Mouse (Mus musculus) left cerebral cortex, adult 9 months (tissue): ENCODE results near the gene Clybl.
A peak's percentile ranks its signal among the peaks of the same experiment; 100 is the strongest.

Experiments
- DNase-seq, 2 experiments: peaks; one replicate each; pipeline ENCODE4 v3.0.0; 2022; ENCODE audit warnings: low spot score in 2 of 2

The Clybl gene

DNA sequence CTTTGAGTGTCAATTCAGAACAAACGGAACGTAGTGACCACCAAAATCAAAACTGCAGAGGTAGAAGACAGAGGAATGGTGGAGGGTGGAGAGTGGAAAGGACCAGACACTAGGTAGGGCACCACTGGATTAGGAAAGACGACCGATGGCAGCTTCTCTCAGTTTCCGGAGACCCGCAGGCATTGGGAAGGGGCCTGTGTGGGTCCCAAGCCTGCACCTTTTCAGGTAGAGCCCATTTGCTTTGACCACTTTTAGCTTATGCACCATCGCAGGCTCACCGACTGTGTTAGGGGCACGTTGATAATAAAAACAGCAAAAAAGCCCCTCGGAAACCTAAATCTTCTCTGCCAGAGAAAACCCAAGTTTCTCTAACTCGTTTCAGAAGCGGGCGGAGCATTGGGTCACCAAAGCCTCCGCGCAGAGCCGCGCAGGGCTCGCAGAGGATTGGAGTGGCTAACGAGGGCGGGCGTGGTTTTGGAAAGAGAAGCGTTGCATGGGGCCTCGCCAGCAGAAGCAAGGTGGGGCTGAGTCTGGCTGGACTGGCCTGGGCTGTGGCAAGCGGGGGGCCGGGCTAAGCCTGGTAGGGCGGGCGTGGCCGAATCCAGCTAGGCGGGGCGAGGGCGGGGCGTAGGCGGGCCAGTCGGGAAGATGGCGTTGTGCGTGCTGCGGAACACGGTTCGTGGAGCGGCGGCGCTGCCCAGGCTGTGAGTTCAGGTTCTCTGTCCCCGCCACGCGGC, at the start of gene Clybl:
TSS of gene Clybl (plus strand) at position 627 of the 737 bp plus-strand sequence.
- DNase-seq: peak; percentile 69 to 92

DNA sequence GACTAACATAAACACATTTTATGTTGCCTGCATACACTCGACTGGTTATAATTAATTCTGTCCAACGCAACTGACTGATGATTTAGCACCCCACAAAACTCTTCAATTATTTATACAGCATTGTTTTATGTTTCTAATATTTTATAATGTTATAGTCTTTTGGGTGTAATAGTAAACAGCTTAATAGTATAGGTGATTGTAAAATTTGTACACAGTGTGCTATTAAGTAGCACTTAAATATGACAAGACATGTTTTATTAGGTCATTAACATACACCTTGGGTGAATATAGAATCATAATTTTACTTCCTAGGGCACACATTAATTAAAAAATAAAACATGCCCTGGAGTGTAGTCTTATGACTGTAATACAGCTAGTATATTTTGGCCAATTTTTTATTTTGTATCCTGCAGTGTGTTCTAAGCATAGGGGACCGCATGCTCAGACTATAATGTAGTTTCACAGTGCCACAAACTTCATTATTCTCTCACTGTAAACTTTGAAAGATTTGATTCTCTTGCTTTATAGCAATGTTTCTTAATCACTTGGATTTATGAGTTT, 45.1 kb upstream of the Clybl start:
- no peak for DNase-seq

DNA sequence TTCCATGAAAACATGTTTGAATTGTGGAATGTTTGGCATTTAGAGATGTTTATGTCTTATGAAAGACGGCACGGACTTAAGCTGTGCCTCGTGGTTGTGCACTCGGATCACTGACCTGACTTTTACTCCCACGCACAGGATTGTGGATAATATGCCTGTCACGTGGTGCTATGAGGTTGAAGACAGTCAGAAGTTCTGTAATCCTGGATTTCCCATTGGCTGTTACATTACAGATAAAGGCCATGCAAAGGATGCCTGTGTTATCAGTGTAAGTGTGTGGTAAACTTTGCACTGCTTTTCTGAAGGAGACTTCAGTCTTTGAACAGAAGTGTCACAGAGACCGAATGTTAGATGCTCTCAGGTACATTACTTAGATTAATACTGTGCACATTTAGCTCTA, 44.3 kb upstream of the Clybl start:
- DNase-seq: no peak

DNA sequence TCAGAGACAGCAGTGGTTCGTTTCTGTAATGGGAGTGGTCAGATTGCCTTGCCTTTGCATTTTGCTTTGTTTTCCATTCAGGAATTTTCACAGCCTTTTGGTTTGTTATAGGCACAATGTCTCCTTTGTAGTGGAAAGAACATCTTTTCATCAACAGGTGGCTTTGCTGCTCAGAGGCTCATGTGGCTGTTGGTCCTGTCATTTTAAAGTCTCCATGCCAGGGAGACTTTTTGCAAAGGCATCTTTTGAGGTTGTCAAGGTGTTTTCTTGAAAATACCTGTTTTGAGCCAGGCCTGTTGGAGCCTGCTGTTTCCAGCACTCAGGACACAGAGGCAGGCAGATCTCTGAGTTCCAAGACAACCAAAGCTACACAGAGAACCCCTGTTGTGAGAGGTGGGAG, 41.4 kb upstream of the Clybl start:
- no peak for DNase-seq

DNA sequence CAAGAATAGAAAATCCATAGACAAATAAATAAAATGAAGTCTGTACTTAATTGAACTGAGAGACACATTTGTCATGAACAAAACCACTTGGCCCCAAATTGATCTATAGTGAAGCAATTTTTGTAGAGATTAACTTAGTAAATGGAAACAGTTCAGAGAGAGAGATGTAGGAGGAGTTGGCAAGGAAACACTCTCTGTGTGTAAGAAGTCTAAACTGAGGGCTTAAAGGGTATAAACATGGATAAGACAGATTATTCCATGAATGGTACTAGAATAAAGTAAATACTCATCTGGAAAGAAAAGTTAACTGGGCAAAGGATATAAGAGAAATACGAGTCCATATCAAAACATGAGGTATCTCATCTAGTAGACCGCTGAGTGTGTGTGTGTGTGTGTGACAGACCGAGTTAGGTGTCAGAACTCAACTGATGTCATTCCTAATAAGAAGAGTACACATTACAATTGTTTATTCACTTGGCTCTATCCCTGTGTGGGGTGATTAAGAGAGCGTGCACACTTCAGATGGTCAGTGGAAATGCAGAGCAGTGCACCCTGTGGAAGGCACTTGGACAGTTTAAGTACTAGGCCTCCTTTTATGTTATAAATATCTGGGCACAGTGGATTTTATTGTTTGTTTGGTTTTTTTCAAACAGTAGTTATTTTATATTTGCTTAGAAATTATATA, 37.8 kb upstream of the Clybl start:
- no peak for DNase-seq

DNA sequence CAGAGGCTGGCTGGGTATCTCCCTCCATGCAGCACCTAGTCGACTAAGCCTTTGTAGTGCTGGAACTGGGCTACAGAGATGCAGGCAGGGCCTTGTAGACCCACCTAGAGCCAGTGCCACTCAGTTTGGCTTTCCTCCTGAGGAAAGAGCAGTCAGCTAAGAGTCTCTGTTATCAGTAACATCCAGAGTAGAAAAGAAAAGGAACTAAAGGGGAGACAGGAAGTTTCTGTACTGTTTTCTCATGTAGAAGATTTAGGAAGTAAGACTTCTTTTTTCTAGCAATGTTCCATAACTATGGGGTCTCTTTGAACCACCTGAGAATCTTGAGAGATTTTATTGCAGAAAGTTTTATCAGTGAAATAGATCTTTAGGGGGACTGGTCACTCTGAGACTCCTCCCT, 36.1 kb upstream of the Clybl start:
- DNase-seq: no peak

DNA sequence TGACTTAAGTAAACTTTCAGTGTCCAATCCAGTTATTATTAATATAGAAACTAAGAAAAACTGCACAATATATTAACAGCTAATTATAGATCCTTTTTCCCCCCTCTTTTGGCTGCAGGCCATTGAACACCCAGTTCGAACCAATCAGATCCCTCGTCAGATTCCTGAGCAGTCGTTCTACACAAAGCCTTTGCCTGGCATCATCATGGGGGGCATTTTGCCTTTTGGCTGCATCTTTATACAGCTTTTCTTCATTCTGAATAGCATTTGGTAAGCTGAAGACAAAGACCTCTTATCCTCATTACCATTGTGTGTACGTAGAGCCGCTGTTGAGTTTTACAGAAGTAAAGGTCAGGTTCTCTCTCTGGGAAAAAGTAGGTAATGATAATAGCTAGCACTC, 30.9 kb upstream of the Clybl start:
- DNase-seq: no peak

DNA sequence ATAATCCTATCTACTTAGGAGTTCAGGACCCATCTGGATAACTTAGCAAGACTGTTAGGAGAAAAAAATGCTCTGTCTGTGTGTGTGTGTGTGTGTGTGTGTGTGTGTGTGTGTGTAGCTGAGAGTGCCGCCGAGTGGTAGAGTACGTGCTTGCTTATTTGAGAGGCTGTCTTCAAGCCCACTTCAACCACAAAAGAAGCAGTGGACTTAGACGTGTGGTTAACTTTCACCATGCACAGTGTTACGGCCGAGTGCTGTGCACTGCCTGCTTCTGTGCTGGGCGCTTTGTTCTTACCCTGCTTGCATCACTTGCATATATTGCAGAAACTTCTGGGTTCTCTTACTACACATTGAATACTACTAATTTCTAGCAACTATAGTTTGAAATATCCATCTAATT, 23.8 kb upstream of the Clybl start:
- DNase-seq: no peak

DNA sequence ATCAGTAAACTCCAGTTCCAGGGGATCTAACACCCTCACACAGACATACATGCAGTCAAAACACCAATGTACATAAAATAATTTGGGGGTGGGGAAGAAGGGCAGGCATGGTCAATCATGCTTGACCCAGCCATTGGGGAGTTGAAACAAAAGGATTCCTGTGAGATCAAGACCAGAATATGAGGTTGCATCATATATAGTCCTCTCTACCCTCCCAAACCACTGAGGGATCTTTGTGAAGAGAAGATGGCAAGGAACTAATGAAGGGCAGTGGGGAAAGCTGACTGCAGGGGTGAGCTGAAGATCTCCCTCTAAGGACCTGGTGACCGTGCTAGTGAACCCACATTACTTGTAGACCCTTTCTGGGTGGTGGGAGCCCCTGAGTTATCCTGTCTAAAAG, 20.6 kb upstream of the Clybl start:
- no peak for DNase-seq

DNA sequence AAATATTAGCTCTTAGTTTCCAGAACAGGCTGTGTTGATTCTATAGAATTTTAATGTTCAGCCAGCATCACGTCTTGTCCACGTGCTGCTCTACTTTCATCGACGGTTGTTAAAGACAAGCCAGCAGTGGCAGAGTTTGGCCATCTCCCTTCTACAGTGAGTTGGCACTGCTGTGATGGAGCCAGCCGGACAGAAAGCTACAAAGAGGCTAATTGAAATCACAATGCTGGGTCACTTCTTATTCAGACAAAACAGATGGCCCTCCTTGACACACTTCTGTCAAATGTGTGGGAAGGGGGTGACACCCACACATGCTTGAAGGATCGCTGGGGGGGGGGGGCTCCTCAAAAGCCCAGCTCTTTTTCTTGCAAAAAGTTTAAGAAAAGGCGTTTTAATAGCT, 12.6 kb upstream of the Clybl start:
- DNase-seq: no peak

DNA sequence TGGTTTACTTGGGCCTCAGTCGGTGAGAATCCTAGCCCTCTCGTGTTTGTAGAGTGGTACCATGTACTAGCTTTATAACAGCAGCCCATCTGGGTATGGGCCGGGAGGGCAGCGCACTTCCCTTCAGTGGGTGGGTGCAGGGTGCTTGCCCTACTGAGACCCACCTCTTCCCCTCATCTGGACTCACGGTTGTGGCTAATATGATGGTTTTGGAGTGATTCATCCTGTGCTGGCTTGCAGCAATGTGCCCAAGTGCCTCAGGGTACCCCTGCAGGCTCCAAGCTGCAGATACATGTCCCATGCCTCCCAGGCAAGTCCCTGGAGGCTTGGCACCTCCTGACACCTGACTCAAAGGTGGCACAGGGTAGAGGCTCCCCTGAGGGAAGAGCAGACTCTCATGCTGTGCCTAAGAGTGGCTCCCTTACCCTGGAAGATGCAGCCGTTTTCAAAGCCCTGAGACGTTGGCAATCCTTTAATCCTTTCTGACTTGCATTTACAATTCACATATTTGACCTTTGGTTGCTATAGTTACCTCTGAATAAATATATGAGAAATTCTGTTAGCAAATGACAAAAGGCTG, 11.2 kb upstream of the Clybl start:
- DNase-seq: no peak

DNA sequence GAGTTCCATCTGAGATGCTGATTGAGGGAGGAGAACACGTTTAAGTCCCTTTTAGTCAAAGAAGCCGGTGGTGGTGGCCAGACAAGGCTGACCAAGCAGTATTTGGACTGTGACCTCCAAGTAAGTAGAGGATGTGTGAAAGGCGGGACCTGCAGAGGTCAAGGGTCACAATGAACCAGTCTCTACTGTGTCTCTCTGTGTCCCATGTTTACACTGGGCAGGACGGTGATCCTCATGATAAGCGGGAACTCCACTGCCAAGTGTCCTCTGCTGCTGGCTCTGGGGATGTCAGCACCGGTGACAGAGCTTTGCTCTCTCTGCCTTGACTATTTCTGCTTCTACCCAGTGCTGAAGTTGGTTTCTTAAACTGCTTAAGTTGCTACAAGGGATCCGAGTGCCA, 10.5 kb upstream of the Clybl start:
- no peak for DNase-seq

DNA sequence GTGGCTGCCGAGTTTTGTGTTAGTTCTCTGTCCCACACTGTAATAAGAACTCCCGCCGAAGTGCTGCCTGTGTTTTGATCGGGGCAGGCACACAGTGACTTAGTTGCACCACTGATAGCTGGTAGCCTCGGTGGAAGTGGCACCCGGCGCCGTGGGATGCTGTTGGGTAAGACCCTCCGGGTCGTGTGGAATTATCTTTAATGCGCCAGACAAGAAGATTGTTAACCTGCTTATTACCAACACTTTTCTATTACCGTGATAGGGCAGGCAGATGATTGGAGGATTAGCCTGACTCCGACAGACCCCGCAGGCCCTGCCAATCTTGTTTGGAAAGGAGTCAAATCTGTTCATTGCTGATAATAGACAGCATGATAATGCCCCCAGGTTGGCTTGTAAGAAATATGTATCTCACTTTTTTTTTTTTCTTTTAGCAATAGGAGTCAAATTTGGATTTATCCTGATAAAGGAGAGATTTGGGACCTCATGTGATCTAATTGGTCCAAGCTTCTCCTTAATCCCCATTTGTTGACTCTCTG, 5.2 kb upstream of the Clybl start:
- DNase-seq: no peak

DNA sequence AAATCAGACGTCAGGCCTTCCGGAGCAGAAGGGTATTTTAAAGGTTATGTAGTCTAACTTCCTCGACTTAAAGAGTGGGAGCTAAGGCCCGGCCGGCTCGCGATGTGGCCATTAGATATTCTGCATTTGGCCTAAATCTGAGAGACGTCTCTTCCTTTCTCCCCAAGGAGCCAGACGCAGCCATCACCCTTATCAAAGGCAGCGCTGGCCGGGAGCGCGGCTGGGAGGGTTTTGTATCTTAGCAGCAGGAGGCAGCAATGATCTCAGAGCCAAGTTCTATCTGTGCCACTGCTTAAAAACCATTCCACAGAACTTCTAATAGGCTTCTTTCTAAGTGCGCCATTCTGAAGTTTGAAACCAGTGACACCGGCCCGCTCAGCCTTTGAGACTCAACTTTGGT, 2.2 kb upstream of the Clybl start:
- DNase-seq: no peak

DNA sequence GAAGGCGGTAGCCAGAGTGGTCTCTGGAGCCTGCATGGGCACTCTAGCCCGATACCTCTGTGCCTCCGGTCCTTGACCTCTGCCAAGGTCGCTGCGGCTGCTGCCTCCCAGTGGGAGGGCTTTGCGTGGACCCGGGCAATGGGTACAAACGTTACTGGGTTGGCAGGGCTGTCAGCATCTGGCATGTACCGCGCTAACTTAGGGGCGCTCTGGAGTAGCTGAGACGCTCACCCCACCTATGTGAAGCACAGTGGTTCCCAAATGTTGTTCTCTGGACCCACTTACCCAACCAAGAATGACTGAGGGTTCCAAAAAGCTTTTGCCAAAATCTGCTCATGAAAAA, 282 bp downstream of the Clybl start:
- no peak for DNase-seq

DNA sequence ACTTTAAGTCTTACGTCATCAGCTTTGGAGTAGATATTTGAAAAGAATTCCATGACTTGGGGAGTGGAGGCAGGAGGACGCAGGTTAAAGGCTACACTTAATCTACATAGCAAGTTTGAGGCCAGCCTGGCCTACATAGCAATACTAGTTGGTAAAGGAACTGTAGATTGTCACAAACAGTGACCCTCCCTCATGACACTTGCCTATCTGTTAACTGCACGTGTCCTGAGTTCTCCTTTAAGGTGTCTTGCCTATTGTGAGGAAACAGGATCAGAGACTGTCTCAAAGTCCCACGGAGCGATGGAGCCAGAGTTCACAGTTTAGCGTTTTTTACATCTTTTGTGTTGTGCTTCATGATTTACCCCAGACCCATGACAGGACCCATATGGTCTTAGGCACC, 716 bp downstream of the Clybl start:
- no peak for DNase-seq

DNA sequence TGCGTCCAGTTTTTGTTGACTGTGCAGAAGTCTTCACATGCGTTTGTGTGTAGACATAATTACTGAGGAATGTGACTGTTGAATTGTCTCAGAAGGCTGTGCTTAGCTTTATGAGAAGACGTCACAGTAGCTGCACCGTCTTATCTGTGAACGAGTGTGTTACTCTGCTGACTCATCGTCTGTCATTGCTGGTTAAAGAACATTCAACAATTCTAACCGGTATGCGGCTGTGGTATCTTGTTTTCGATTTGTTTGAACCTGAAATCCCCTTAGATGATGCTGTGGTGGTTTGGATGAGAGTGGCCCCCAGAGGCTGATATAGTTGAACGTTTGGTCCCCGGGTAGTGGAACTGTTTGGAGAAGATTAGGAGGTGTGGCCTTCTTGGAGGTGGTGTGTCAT, 2.5 kb downstream of the Clybl start:
- no peak for DNase-seq

DNA sequence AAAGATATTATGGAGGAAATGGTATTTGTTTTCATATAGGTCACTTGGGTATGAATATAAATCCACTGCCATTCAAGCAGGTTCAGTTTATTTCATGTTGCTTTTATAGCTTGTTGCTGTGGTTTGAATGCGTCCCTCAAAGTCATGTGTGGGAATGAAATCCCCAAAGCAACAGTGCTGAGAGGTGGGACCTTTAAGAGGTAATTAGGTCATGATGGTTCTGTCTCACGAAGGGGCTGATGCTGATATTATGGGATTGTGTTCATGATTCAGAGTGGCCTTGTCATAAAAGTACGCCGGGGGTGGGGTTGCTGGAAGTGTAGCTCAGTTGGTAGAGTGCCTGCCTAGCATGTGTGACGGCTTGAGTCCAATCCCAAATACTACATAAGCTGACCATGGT, 6.7 kb downstream of the Clybl start:
- no peak for DNase-seq

DNA sequence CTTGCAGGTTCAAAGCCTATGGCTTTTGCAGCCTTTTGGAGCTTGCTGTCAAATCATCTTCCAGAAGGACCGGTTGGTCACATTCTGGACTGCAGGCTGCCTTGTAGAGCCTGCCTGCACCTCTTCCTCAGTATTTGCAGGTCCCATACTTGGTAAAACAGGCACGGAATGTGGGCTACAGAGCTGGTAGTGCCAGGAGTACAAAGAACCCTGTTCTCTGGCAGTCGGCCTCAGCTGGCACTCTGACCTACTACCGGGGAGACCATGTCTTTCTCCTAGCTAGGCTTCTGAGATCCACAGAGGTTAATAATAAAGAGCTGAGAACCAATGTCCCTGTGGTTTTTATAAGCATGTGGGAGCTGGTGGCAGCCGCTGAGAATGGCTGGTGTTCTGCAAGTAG, 8.4 kb downstream of the Clybl start:
- no peak for DNase-seq

DNA sequence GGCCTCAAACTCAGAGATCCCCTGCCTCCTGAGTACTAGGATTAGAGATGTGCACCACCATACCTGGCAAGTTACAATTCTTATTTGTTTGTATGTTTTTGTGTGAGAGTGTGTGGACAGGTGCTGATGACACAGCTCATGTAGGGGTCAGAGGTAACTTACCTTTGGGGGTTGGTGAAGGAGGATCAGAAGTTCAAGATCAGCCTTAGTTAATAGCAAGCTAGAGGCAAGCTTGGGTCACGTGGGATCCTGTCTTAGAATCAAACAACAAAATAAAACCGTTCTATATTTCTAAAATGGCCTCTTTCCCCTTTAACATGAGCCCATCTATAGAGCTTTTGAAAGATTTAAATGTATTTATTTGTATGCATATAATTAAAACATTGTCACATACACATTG, 9.0 kb downstream of the Clybl start:
- DNase-seq: no peak

DNA sequence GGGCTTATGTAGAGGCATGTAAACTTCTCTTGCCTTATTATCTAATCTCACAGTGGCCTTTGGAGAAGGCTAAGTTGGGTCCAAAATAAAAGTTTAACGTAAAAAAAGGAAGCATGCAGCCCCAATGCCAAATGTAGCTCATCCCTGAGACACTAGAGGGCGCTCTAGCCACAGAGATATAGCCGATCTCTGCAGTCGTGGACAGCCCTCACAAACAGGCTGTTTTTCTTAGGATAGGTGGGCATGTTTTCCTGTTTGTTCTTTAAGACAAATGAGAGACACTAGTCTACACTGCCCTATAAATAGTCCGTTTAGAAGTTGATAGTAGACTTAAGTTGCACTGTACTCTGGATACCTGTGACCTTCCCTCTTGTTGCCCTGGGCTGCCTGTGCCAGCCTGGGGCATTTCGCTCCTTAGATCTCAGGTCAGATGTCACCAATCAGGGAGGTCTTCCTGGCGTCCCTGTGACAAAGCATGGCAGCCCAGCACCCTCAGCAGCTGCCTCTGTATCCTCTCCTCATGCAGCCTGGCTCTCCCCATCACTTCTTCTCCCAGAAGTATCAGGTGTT, 9.5 kb downstream of the Clybl start:
- DNase-seq: peak in 1 of 2 experiments; percentile 65

DNA sequence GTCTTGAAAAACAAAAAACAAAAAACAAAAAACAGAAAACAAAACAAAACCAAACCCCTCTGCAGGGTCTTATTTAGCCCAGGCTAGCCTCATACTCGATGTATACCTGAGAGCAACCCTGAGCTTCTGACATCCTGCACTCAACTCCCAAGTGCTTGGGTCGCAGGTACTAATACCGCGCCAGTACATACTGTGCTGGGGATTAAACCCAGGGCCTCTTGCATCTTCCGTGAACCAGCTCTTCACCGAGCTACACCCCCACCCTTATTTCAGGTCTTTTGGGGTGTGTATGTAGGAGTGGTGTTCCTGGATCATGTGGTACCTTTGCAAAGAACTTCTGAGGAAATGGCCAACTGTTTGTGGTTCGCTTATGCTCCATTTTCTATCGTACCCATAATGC, 13.1 kb downstream of the Clybl start:
- DNase-seq: no peak

DNA sequence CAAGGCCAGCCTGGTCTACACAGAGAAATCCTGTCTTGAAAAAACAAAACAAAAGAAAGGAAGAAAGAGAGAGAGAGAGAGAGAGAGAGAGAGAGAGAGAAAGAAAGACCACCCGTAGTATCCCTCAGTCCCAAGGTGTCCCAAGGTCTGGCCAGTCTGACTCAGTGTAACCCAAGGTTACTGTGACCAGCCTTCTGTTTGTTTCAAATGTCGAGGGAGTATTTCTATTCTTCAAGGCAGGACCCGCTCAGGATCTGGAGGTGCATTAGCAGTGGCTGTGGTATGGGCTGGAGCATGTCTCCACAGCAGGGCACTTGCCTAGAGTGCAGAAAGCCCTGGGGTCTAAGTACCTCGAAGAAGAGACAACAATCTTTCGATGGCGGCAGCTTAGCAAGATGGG, 15.3 kb downstream of the Clybl start:
- no peak for DNase-seq
